Mouse (Mus musculus): ENCODE data around the gene Nrxn2. TPM values are rescaled to one million over a fixed set of nuclear protein-coding genes. Genes with fewer than 3 reads are reported as not detected.

Nrxn2 gene
- 1.3 and 1.5 TPM in 2 replicates for polyA plus RNA-seq (2012; rRNA removed)

GRCm38 (mm10) chr19:6418233-6418879 lies at the start of gene Nrxn2:
Nrxn2 (plus strand) TSS chr19:6418731.
- DNase-seq (ENCODE audit: low spot score), result peak; percentile 73

GRCm38 (mm10) chr19:6370175-6370574 lies 48.4 kb upstream of the Nrxn2 start:
- no peak for DNase-seq (ENCODE audit: low spot score)

- DNase-seq (ENCODE audit: low spot score), result no peak
Measured at GRCm38 (mm10) chr19:6372433-6372832, 46.1 kb upstream of the Nrxn2 start.

- peak; percentile 59 for DNase-seq (ENCODE audit: low spot score)
Measured at GRCm38 (mm10) chr19:6373539-6374400, 44.8 kb upstream of the Nrxn2 start.

GRCm38 (mm10) chr19:6374571-6374970 lies 44.0 kb upstream of the Nrxn2 start:
- no peak for DNase-seq (ENCODE audit: low spot score)

- DNase-seq (ENCODE audit: low spot score), result no peak
Measured at GRCm38 (mm10) chr19:6375423-6376254, 42.9 kb upstream of the Nrxn2 start.

- no peak for DNase-seq (ENCODE audit: low spot score)
Measured at GRCm38 (mm10) chr19:6376255-6376564, 42.3 kb upstream of the Nrxn2 start.

GRCm38 (mm10) chr19:6376643-6377042 lies 41.9 kb upstream of the Nrxn2 start:
- DNase-seq (ENCODE audit: low spot score), result no peak

- DNase-seq (ENCODE audit: low spot score), result no peak
Measured at GRCm38 (mm10) chr19:6377327-6378040, 41.0 kb upstream of the Nrxn2 start.

- DNase-seq (ENCODE audit: low spot score), result no peak
Measured at GRCm38 (mm10) chr19:6380411-6381166, 37.9 kb upstream of the Nrxn2 start.

- no peak for DNase-seq (ENCODE audit: low spot score)
Measured at GRCm38 (mm10) chr19:6381238-6381637, 37.3 kb upstream of the Nrxn2 start.

- no peak for DNase-seq (ENCODE audit: low spot score)
Measured at GRCm38 (mm10) chr19:6382323-6382924, 36.1 kb upstream of the Nrxn2 start.

- DNase-seq (ENCODE audit: low spot score), result no peak
Measured at GRCm38 (mm10) chr19:6383470-6383869, 35.1 kb upstream of the Nrxn2 start.

GRCm38 (mm10) chr19:6384128-6384527 lies 34.4 kb upstream of the Nrxn2 start, which contains the start of gene Pygm:
Pygm (plus strand) TSS chr19:6384399.
- DNase-seq (ENCODE audit: low spot score), result no peak

- DNase-seq (ENCODE audit: low spot score), result no peak
Measured at GRCm38 (mm10) chr19:6384954-6385353, 33.6 kb upstream of the Nrxn2 start.

- no peak for DNase-seq (ENCODE audit: low spot score)
Measured at GRCm38 (mm10) chr19:6385419-6385818, 33.1 kb upstream of the Nrxn2 start.

GRCm38 (mm10) chr19:6385821-6386220 lies 32.7 kb upstream of the Nrxn2 start:
- no peak for DNase-seq (ENCODE audit: low spot score)

GRCm38 (mm10) chr19:6386234-6386633 lies 32.3 kb upstream of the Nrxn2 start:
- no peak for DNase-seq (ENCODE audit: low spot score)

GRCm38 (mm10) chr19:6388006-6388405 lies 30.5 kb upstream of the Nrxn2 start:
- no peak for DNase-seq (ENCODE audit: low spot score)

GRCm38 (mm10) chr19:6389803-6390202 lies 28.7 kb upstream of the Nrxn2 start:
- DNase-seq (ENCODE audit: low spot score), result no peak

All from urinary bladder, adult 2 months (tissue).